Mouse (Mus musculus): ENCODE results near the gene Lrp2bp. TPM values are rescaled to one million over a fixed set of nuclear protein-coding genes. Genes with fewer than 3 reads are reported as not detected.

Lrp2bp gene
- polyA plus RNA-seq, 1 experiment from 2014 or later = not detected

GRCm38 (mm10) chr8:45990631-45991310 is 8.3 kb upstream of the Lrp2bp start:
- 72% methylated on average over 4 of the region's 4 CpGs for WGBS (ENCODE audit: insufficient replicate concordance)
- no peak overlapping the region for H3K9ac ChIP-seq (ENCODE audit: low read depth, low read length)
- H3K4me3 ChIP-seq (ENCODE audit: low read depth, low read length) = no peak overlapping the region
- H3K36me3 ChIP-seq (ENCODE audit: control insufficient read depth, insufficient read depth) = peaks cover 10% of the 10 kb centered on the region
- no peak overlapping the region for H3K27ac ChIP-seq (ENCODE audit: low read length)
- H3K9me3 ChIP-seq (replicated peaks; ENCODE audit: control insufficient read depth, low read length) = no peaks in the 10 kb centered on the region
- no peaks in the 10 kb centered on the region for H3K27me3 ChIP-seq (ENCODE audit: control insufficient read depth, insufficient read depth, low read depth, low read length)
- peaks cover 2% of the 10 kb centered on the region; the same call in 1 of the 2 replicates for H3K4me1 ChIP-seq (ENCODE audit: control insufficient read depth, low read depth, low read length)
- ATAC-seq (ENCODE audit: low read depth) = no peak
- H3K4me2 ChIP-seq (ENCODE audit: low read depth, low read length) = no peak overlapping the region

GRCm38 (mm10) chr8:45994111-45994510 is 5.0 kb upstream of the Lrp2bp start:
- Histone ChIP-seq H3K4me1 (ENCODE audit: control insufficient read depth, low read depth, low read length) (peaks cover 2% of the 10 kb centered on the region), H3K4me2 (ENCODE audit: low read depth, low read length) (no peak overlapping the region), H3K9me3 (replicated peaks; ENCODE audit: control insufficient read depth, low read length) (no peaks in the 10 kb centered on the region), H3K36me3 (ENCODE audit: control insufficient read depth, insufficient read depth) (peaks cover 17% of the 10 kb centered on the region), H3K4me3 (ENCODE audit: low read depth, low read length) (no peak overlapping the region), H3K9ac (ENCODE audit: low read depth, low read length) (no peak overlapping the region), H3K27ac (ENCODE audit: low read length) (no peak overlapping the region), H3K27me3 (ENCODE audit: control insufficient read depth, insufficient read depth, low read depth, low read length) (no peaks in the 10 kb centered on the region)
- WGBS (ENCODE audit: insufficient replicate concordance) = 85% methylated on average over 2 of the region's 2 CpGs
- ATAC-seq (ENCODE audit: low read depth) = no peak

GRCm38 (mm10) chr8:45995576-45995975 is 3.5 kb upstream of the Lrp2bp start:
- Histone ChIP-seq H3K4me2 (ENCODE audit: low read depth, low read length) (no peak overlapping the region), H3K9me3 (replicated peaks; ENCODE audit: control insufficient read depth, low read length) (no peaks in the 10 kb centered on the region), H3K27me3 (ENCODE audit: control insufficient read depth, insufficient read depth, low read depth, low read length) (no peaks in the 10 kb centered on the region), H3K27ac (ENCODE audit: low read length) (no peak overlapping the region), H3K36me3 (ENCODE audit: control insufficient read depth, insufficient read depth) (peaks cover 17% of the 10 kb centered on the region), H3K4me1 (ENCODE audit: control insufficient read depth, low read depth, low read length) (peaks cover 6% of the 10 kb centered on the region), H3K4me3 (ENCODE audit: low read depth, low read length) (no peak overlapping the region), H3K9ac (ENCODE audit: low read depth, low read length) (no peak overlapping the region)
- WGBS (ENCODE audit: insufficient replicate concordance) = 72% methylated on average over 3 of the region's 3 CpGs
- no peak for ATAC-seq (ENCODE audit: low read depth)

GRCm38 (mm10) chr8:45998228-45998627 is 875 bp upstream of the Lrp2bp start:
- H3K9me3 ChIP-seq (replicated peaks; ENCODE audit: control insufficient read depth, low read length) = no peaks in the 10 kb centered on the region
- peaks cover 6% of the 10 kb centered on the region for H3K4me1 ChIP-seq (ENCODE audit: control insufficient read depth, low read depth, low read length)
- H3K27me3 ChIP-seq (ENCODE audit: control insufficient read depth, insufficient read depth, low read depth, low read length) = no peaks in the 10 kb centered on the region
- WGBS (ENCODE audit: insufficient replicate concordance) = 76% methylated on average over 2 of the region's 2 CpGs
- H3K36me3 ChIP-seq (ENCODE audit: control insufficient read depth, insufficient read depth) = peaks cover 17% of the 10 kb centered on the region
- no peak overlapping the region for H3K4me2 ChIP-seq (ENCODE audit: low read depth, low read length)
- no peak overlapping the region for H3K27ac ChIP-seq (ENCODE audit: low read length)
- no peak overlapping the region for H3K4me3 ChIP-seq (ENCODE audit: low read depth, low read length)
- H3K9ac ChIP-seq (ENCODE audit: low read depth, low read length) = no peak overlapping the region
- no peak for ATAC-seq (ENCODE audit: low read depth)

- Histone ChIP-seq H3K9me3 (replicated peaks; ENCODE audit: control insufficient read depth, low read length) (no peaks in the 10 kb centered on the region), H3K9ac (ENCODE audit: low read depth, low read length) (peak overlapping the region; percentile 77), H3K4me2 (ENCODE audit: low read depth, low read length) (peak overlapping the region; percentile 98), H3K4me1 (ENCODE audit: control insufficient read depth, low read depth, low read length) (peaks cover 6% of the 10 kb centered on the region), H3K27ac (ENCODE audit: low read length) (peak overlapping the region; percentile 89), H3K36me3 (ENCODE audit: control insufficient read depth, insufficient read depth) (peaks cover 11% of the 10 kb centered on the region), H3K27me3 (ENCODE audit: control insufficient read depth, insufficient read depth, low read depth, low read length) (no peaks in the 10 kb centered on the region), H3K4me3 (ENCODE audit: low read depth, low read length) (peak overlapping the region; percentile 70)
- WGBS (ENCODE audit: insufficient replicate concordance) = 5% methylated on average over 55 of the region's 55 CpGs
- ATAC-seq (ENCODE audit: low read depth) = peak; percentile 98
Measured at GRCm38 (mm10) chr8:45999784-46000705, 942 bp downstream of the Lrp2bp start.

GRCm38 (mm10) chr8:46005596-46005995 is 6.5 kb downstream of the Lrp2bp start, which contains the start of gene Ankrd37:
Ankrd37 (minus strand) TSS chr8:46005707.
- Histone ChIP-seq H3K4me2 (ENCODE audit: low read depth, low read length) (no peak within 1 kb of the TSS), H3K9ac (ENCODE audit: low read depth, low read length) (no peak within 1 kb of the TSS), H3K4me3 (ENCODE audit: low read depth, low read length) (no peak within 1 kb of the TSS), H3K27me3 (ENCODE audit: control insufficient read depth, insufficient read depth, low read depth, low read length) (no peaks in the 10 kb centered on the region), H3K4me1 (ENCODE audit: control insufficient read depth, low read depth, low read length) (no peaks in the 10 kb centered on the region), H3K27ac (ENCODE audit: low read length) (no peak within 1 kb of the TSS), H3K9me3 (replicated peaks; ENCODE audit: control insufficient read depth, low read length) (no peaks in the 10 kb centered on the region), H3K36me3 (ENCODE audit: control insufficient read depth, insufficient read depth) (no peaks in the 10 kb centered on the region)
- ATAC-seq (ENCODE audit: low read depth) = no peak
- WGBS (ENCODE audit: insufficient replicate concordance) = 37% methylated on average over 4 of the region's 4 CpGs

- Histone ChIP-seq H3K27me3 (ENCODE audit: control insufficient read depth, insufficient read depth, low read depth, low read length) (no peaks in the 10 kb centered on the region), H3K4me3 (ENCODE audit: low read depth, low read length) (no peak overlapping the region), H3K4me1 (ENCODE audit: control insufficient read depth, low read depth, low read length) (no peaks in the 10 kb centered on the region), H3K27ac (ENCODE audit: low read length) (no peak overlapping the region), H3K9me3 (replicated peaks; ENCODE audit: control insufficient read depth, low read length) (no peaks in the 10 kb centered on the region), H3K4me2 (ENCODE audit: low read depth, low read length) (no peak overlapping the region), H3K36me3 (ENCODE audit: control insufficient read depth, insufficient read depth) (no peaks in the 10 kb centered on the region), H3K9ac (ENCODE audit: low read depth, low read length) (no peak overlapping the region)
- ATAC-seq (ENCODE audit: low read depth) = no peak
- WGBS (ENCODE audit: insufficient replicate concordance) = 45% methylated on average over 3 of the region's 3 CpGs
Measured at GRCm38 (mm10) chr8:46007050-46007672, 8.1 kb downstream of the Lrp2bp start.

GRCm38 (mm10) chr8:46010306-46010705 is 11.2 kb downstream of the Lrp2bp start:
- Histone ChIP-seq H3K4me2 (ENCODE audit: low read depth, low read length) (peak overlapping the region; percentile 42), H3K4me3 (ENCODE audit: low read depth, low read length) (no peak overlapping the region), H3K9me3 (replicated peaks; ENCODE audit: control insufficient read depth, low read length) (no peaks in the 10 kb centered on the region), H3K4me1 (ENCODE audit: control insufficient read depth, low read depth, low read length) (no peaks in the 10 kb centered on the region), H3K27me3 (ENCODE audit: control insufficient read depth, insufficient read depth, low read depth, low read length) (peaks cover 2% of the 10 kb centered on the region; the same call in 1 of the 2 replicates), H3K36me3 (ENCODE audit: control insufficient read depth, insufficient read depth) (no peaks in the 10 kb centered on the region), H3K27ac (ENCODE audit: low read length) (no peak overlapping the region), H3K9ac (ENCODE audit: low read depth, low read length) (no peak overlapping the region)
- 54% methylated on average over 2 of the region's 2 CpGs for WGBS (ENCODE audit: insufficient replicate concordance)
- no peak for ATAC-seq (ENCODE audit: low read depth)
